Mouse (Mus musculus) heart, adult 11 months (tissue): Measurements from ENCODE around the gene 1700013H16Rik.

Source experiments
- DNase-seq: peaks from one replicate; pipeline ENCODE4 v3.0.0; 2022

1700013H16Rik gene

GRCm38 (mm10) chrX:53757736-53758135 lies at the start of gene 1700013H16Rik:
TSS of gene 1700013H16Rik (minus strand) at chrX:53757831.
- no peak for DNase-seq

GRCm38 (mm10) chrX:53799074-53799473 lies 41.4 kb upstream of the 1700013H16Rik start:
- DNase-seq = no peak

- DNase-seq = peak; percentile 94
Observed at GRCm38 (mm10) chrX:53797519-53797918, 39.9 kb upstream of the 1700013H16Rik start, which contains the start of gene Xlr. TSS of gene Xlr (minus strand) at chrX:53797706.

- no peak for DNase-seq
Observed at GRCm38 (mm10) chrX:53776276-53776675, 18.6 kb upstream of the 1700013H16Rik start, which contains the start of gene Zfp36l3. TSS of gene Zfp36l3 (minus strand) at chrX:53776394.

- no peak for DNase-seq
Observed at GRCm38 (mm10) chrX:53752851-53753250, 4.8 kb downstream of the 1700013H16Rik start.

GRCm38 (mm10) chrX:53728967-53729366 lies 28.7 kb downstream of the 1700013H16Rik start:
- DNase-seq = no peak

GRCm38 (mm10) chrX:53724596-53724995 lies 33.0 kb downstream of the 1700013H16Rik start, which contains the start of gene 4930502E18Rik:
TSS of gene 4930502E18Rik (plus strand) at chrX:53724826.
- DNase-seq = no peak

GRCm38 (mm10) chrX:53716323-53717182 lies 41.1 kb downstream of the 1700013H16Rik start:
- DNase-seq = peak; percentile 92

GRCm38 (mm10) chrX:53715942-53716322 lies 41.7 kb downstream of the 1700013H16Rik start:
- DNase-seq = no peak

GRCm38 (mm10) chrX:53702673-53703072 lies 55.0 kb downstream of the 1700013H16Rik start:
- DNase-seq = no peak

- DNase-seq = no peak
Observed at GRCm38 (mm10) chrX:53699225-53699624, 58.4 kb downstream of the 1700013H16Rik start.

GRCm38 (mm10) chrX:53694008-53694777 lies 63.4 kb downstream of the 1700013H16Rik start:
- DNase-seq = no peak

GRCm38 (mm10) chrX:53693141-53693540 lies 64.5 kb downstream of the 1700013H16Rik start:
- no peak for DNase-seq
